Mouse (Mus musculus) testis, adult 10 weeks (tissue): Measurements from ENCODE around the gene Ywhaq. TPM values are rescaled to one million over a fixed set of nuclear protein-coding genes. Genes with fewer than 3 reads are reported as not detected.

ENCODE experiments used
- polyA plus RNA-seq: library from polyadenylated mRNA; stranded (reverse); fragments of 350-450 nt; fragmentation: Illumina TruSeq; extraction: RNeasy Lipid Tissue Mini Kit (QIAGEN cat#74804); gene quantifications from one replicate; pipeline ENCODE4 v1.2.3, GENCODE M21; 2014; ENCODE audit warnings: low read depth, low replicate concordance

Ywhaq gene
- polyA plus RNA-seq: 372 TPM

DNA sequence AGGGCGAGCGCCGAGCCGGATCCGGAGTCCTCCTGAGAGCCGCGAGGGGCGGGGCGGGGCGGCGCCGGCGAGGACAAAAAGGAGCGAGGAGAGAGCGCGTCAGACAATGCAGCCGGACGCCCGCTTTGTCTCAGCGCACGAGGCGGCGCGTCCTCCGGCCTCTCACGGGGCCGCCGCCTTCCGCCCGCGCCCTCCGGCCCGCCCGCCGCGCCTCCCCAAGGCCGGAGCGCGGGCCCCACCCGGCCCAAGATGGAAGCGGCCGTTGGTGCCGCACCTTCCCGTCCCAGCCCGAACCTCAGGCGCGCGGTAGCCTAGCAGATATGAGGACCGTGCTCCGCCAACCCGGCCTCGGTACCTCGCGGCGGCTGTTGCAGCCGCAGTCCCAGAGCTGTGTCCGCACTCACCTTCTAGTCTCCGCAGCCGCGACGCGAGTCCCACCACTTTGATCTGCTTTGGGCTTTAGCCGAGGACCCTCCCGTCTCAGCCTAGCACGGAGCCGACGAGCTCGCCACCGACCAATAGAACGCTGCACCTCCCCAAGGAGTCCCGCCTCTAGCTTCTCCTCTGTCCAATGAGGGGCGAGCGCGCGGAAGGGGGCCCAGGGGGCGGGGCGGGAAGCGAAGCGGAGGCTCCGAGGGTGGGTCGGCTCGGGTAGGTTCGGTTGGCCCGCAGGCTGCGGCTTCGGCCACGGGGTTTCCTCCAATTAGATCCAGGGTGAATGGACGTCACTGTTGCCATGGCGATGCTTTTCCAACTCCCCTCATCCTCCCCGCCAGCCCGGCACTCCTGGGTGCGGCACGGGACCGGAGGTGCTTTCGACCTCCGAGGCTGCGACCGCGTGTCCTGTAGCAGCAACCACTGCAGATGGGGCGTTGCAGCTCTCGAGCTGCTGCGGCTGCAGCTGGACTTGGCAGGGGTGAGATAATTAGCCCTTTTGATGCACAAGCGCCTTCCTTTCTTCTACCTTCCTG is at the start of gene Ywhaq:
TSS of gene Ywhaq (minus strand) at position 538 of the 971 bp plus-strand sequence.

DNA sequence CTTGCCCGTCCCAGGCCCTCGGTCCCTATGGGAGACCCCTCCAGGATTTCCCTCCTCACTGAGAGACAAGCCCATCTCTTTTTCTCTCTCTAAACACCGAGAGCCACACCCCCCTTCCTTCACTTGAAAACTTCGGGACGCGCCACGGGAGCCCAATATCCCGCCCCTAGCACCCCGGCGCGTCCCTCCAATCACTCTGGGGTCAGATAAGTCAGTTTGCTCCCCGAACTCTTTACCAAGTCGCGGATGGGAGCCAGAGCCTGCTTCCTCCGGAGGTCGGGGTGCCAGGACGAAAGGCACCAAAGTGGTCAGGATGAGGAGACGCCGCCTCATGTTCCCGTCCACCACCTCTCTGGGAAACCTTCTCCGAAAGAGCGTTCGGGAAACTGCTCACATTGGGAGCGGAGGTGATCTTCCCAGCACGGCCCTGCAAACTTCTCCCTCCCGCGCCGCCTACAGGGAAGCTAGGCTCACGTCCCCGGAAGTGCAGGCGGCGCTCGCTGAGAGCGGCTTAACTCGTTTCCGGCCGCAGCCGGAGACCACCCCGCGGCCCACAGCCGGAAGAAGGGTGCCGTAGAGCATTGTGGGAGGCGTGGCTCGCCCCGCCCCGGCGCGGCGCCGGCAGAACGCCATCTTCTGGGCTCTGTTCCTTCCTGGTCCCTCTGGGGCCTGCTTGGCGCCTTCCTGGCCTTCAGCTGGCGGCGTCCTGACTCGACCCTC is 44.2 kb downstream of the Ywhaq start, which contains the start of gene Adam17:
TSS of gene Adam17 (minus strand) at position 533 of the 720 bp plus-strand sequence.

Other genes with a start within 250 kb of the Ywhaq start
- 45.7 TPM for gene Cpsf3, start 132.2 kb downstream of the Ywhaq start, polyA plus RNA-seq
- 160 TPM for gene Itgb1bp1, start 131.4 kb downstream of the Ywhaq start, polyA plus RNA-seq
- 8.3 TPM for gene Iah1, start 101.2 kb downstream of the Ywhaq start, polyA plus RNA-seq
- 25.7 TPM for gene Adam17, start 44.0 kb downstream of the Ywhaq start, polyA plus RNA-seq